In the genomic region with DNA sequence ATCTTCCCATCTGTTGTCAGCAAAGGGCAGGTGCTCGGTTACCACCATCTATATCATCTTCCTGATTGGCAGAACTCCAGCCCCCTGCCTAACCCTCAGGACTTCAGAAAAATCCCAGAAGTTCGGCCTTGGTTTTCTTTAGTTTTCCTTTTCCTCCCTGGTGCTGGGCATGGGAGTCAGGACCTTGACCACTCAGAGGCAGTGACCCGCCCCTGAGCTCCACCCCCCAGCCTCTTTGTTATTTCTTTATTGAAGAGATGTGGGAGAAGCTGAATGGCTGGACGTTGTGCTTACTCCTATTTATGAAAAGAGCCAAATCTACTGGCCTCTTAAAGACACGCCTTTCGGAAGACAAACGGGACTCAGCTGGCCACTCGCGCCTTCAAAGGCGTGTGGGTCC, we compare ENCODE assay signal across 7 mouse cellular contexts. TPM values are rescaled to one million over a fixed set of nuclear protein-coding genes. Genes with fewer than 3 reads are reported as not detected.
DNase-seq lines count a peak whose midpoint lies in the region; ATAC-seq and TF ChIP-seq lines count a peak whose summit lies in the region.

No protein-coding gene starts in this region.

- DNase-seq in urinary bladder, postnatal 14 days (ENCODE audit: low spot score) = peak; percentile 63
- no peak for DNase-seq in urinary bladder, postnatal 10 days (ENCODE audit: low spot score)
- no peak for DNase-seq in hindbrain, embryonic 14.5 days (ENCODE audit: low spot score)
- no peak for DNase-seq in liver, embryonic 14.5 days (ENCODE audit: low read depth in 3 of 3, low spot score in 3 of 3)
- no peak for DNase-seq in natural killer cell, adult 2 months (ENCODE audit: low spot score in 2 of 2)

- H3K4me1 ChIP-seq in embryonic fibroblast, embryonic 13.5 days (ENCODE audit: control insufficient read depth, insufficient read depth, low read length) = peaks cover 7% of the 10 kb centered on the region; the same call in 1 of the 2 replicates
- H3K4me1 ChIP-seq in hindbrain, embryonic 14.5 days (replicated peaks; ENCODE audit: control insufficient read depth, insufficient read depth, low read length) = peaks cover 13% of the 10 kb centered on the region
- H3K4me1 ChIP-seq in liver, embryonic 14.5 days (replicated peaks; ENCODE audit: control insufficient read depth in 2 of 2, insufficient read depth in 2 of 2, low read length in 1 of 2) = peaks cover 2 to 10% of the 10 kb centered on the region in 2 experiments; a peak in 3 of 4 replicates
- peaks cover 14% of the 10 kb centered on the region for H3K4me1 ChIP-seq in neural tube, embryonic 12.5 days

- no peak for TF ChIP-seq POLR2A in embryonic fibroblast, embryonic 13.5 days (IDR thresholded peaks at IDR 0.05; ENCODE audit: low read depth, low read length)

- 4% methylated on average over 10 of the region's 10 CpGs for WGBS in hindbrain, embryonic 14.5 days
- 5% methylated on average over 10 of the region's 10 CpGs for WGBS in liver, embryonic 14.5 days (ENCODE audit: insufficient replicate concordance)
- WGBS in neural tube, embryonic 12.5 days = 4% methylated on average over 10 of the region's 10 CpGs

- TF ChIP-seq CTCF in embryonic fibroblast, embryonic 13.5 days (IDR thresholded peaks at IDR 0.05; ENCODE audit: borderline replicate concordance, insufficient read depth, low read length) = no peak
- TF ChIP-seq CTCF in liver, embryonic 14.5 days (IDR thresholded peaks at IDR 0.05; ENCODE audit: low read depth) = no peak

- TF ChIP-seq EP300 in liver, embryonic 14.5 days (IDR thresholded peaks at IDR 0.05; ENCODE audit: low read depth) = no peak

- peak overlapping the region; percentile 80 for H3K4me2 ChIP-seq in hindbrain, embryonic 14.5 days (replicated peaks)
- peak overlapping the region; percentile 99 for H3K4me2 ChIP-seq in liver, embryonic 14.5 days (ENCODE audit: low read depth)
- H3K4me2 ChIP-seq in neural tube, embryonic 12.5 days (replicated peaks) = peak overlapping the region; percentile 88

- peak overlapping the region; percentile 71 for H3K4me3 ChIP-seq in embryonic fibroblast, embryonic 13.5 days (ENCODE audit: insufficient read depth, low read length)
- H3K4me3 ChIP-seq in hindbrain, embryonic 14.5 days (replicated peaks; ENCODE audit: low read length) = peak overlapping the region; percentile 80
- peak overlapping the region; percentile 66 to 67 for H3K4me3 ChIP-seq in liver, embryonic 14.5 days (ENCODE audit: insufficient read depth in 1 of 2, low read depth in 2 of 2, low read length in 2 of 2)
- peak overlapping the region; percentile 78 for H3K4me3 ChIP-seq in neural tube, embryonic 12.5 days

- H3K9ac ChIP-seq in hindbrain, embryonic 14.5 days = peak overlapping the region; percentile 70
- peak overlapping the region; percentile 79 for H3K9ac ChIP-seq in liver, embryonic 14.5 days (replicated peaks)
- H3K9ac ChIP-seq in neural tube, embryonic 12.5 days = peak overlapping the region; percentile 43

- H3K27ac ChIP-seq in embryonic fibroblast, embryonic 13.5 days (ENCODE audit: insufficient read depth, low read length) = peak overlapping the region; percentile 71
- peak overlapping the region; percentile 90 for H3K27ac ChIP-seq in hindbrain, embryonic 14.5 days
- H3K27ac ChIP-seq in liver, embryonic 14.5 days = no peak overlapping the region
- H3K27ac ChIP-seq in neural tube, embryonic 12.5 days = no peak overlapping the region

- no peak for ATAC-seq in hindbrain, embryonic 14.5 days (ENCODE audit: low FRiP score)
- peak; percentile 43 for ATAC-seq in liver, embryonic 14.5 days (ENCODE audit: insufficient read depth)
- ATAC-seq in neural tube, embryonic 12.5 days (ENCODE audit: low FRiP score, low read depth) = no peak

- H3K9me3 ChIP-seq in hindbrain, embryonic 14.5 days (ENCODE audit: control insufficient read depth, low read length) = no peaks in the 10 kb centered on the region
- no peaks in the 10 kb centered on the region for H3K9me3 ChIP-seq in liver, embryonic 14.5 days (ENCODE audit: control insufficient read depth, low read length)
- H3K9me3 ChIP-seq in neural tube, embryonic 12.5 days = no peaks in the 10 kb centered on the region

- H3K27me3 ChIP-seq in hindbrain, embryonic 14.5 days (ENCODE audit: control insufficient read depth, insufficient read depth, low read length) = peaks cover 10% of the 10 kb centered on the region
- peaks cover 27% of the 10 kb centered on the region for H3K27me3 ChIP-seq in liver, embryonic 14.5 days (ENCODE audit: control insufficient read depth, insufficient read depth, low read length)
- H3K27me3 ChIP-seq in neural tube, embryonic 12.5 days (replicated peaks) = peaks cover 28% of the 10 kb centered on the region

- H3K36me3 ChIP-seq in hindbrain, embryonic 14.5 days (replicated peaks; ENCODE audit: control insufficient read depth, insufficient read depth) = no peaks in the 10 kb centered on the region
- H3K36me3 ChIP-seq in liver, embryonic 14.5 days (replicated peaks; ENCODE audit: control insufficient read depth, insufficient read depth, low read depth) = no peaks in the 10 kb centered on the region
- H3K36me3 ChIP-seq in neural tube, embryonic 12.5 days = no peaks in the 10 kb centered on the region

RNA-seq across cellular contexts. Expression of a gene that starts 0.6 kb away (rescaled TPM):
- 2.9 and 6.5 TPM in 2 replicates for polyA plus RNA-seq in embryonic fibroblast, embryonic 13.5 days (2011; ENCODE audit: insufficient read length, low read depth, missing spikeins)
- polyA plus RNA-seq in hindbrain, embryonic 14.5 days (2014; fragmentation: Nextera tagmentation; extraction: Ambion mirVana) = 40.1 and 42.3 TPM in 2 replicates
- polyA plus RNA-seq in liver, embryonic 14.5 days (2012; rRNA removed) = 0.73 and 0.83 TPM in 2 replicates
- 1.00 and 2.5 TPM in 2 replicates for polyA plus RNA-seq in liver, embryonic 14.5 days (2014; fragmentation: Nextera tagmentation; extraction: Ambion mirVana)
- polyA plus RNA-seq in neural tube, embryonic 12.5 days (2016; fragmentation: Nextera tagmentation; extraction: Ambion mirVana) = 16.6 and 17.3 TPM in 2 replicates

RNA-seq across cellular contexts. Expression of a gene that starts 12.0 kb away (rescaled TPM):
- polyA plus RNA-seq in embryonic fibroblast, embryonic 13.5 days (2011; ENCODE audit: insufficient read length, low read depth, missing spikeins) = 20.1 and 25.6 TPM in 2 replicates
- polyA plus RNA-seq in hindbrain, embryonic 14.5 days (2014; fragmentation: Nextera tagmentation; extraction: Ambion mirVana) = 25.5 and 26.4 TPM in 2 replicates
- polyA plus RNA-seq in liver, embryonic 14.5 days (2012; rRNA removed) = 12.1 and 12.2 TPM in 2 replicates
- 9.2 and 11.4 TPM in 2 replicates for polyA plus RNA-seq in liver, embryonic 14.5 days (2014; fragmentation: Nextera tagmentation; extraction: Ambion mirVana)
- 33.7 and 35.3 TPM in 2 replicates for polyA plus RNA-seq in neural tube, embryonic 12.5 days (2016; fragmentation: Nextera tagmentation; extraction: Ambion mirVana)

Comparison
In these comparisons a context has a peak if more than half of its experiments do, and no peak if none do; other contexts are left out.
1. H3K27ac ChIP-seq: peak in embryonic fibroblast, embryonic 13.5 days (single experiment) and hindbrain, embryonic 14.5 days (single experiment); none in liver, embryonic 14.5 days (single experiment) and neural tube, embryonic 12.5 days (single experiment).
2. Peak in every context shown above with its lines, with median percentiles within 50 percentile points of each other: H3K4me3 ChIP-seq, H3K4me2 ChIP-seq and H3K9ac ChIP-seq.